Mouse (Mus musculus): ENCODE data around the gene Dpm2.

Dpm2 gene

DNA sequence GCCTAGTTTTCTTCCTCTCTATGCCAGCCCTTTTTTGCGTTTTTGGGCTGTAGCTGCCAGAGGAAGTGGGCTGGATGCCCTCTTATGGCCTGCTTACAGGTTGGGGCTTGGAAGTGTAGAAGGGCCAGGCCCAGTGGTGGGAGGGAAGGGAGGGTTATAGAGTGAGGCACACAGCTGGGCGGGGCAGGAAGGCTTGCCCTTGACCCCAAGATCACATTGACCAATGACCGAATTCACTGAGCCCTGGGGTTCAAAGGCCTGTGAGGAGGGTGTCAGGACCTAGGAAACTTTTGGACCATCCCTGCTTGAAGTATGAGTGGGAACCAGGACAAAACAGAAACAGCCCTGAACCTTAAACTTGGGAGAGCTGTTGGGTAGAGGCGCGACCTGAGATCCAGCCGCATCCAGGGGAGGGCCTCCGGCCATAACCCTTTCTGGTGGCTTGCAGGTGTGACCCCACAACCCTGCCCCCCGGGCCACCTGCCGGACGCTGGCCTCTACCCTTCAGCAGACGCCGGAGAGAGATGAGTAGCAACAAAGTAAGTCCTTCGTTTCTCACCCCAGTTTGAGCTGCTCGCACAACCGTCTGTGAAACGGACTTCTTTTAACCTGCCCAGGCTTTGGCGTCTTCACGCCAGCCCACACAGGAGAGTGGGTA lies 38.2 kb downstream of the Dpm2 start:
- in situ Hi-C loops (cut with MboI; ENCODE audit: low sequenced_read_pairs) = no loop called here

GRCm38 (mm10) chr2:32610610-32611229 lies 40.1 kb downstream of the Dpm2 start:
- in situ Hi-C loops (cut with MboI; ENCODE audit: low sequenced_read_pairs) = no loop called here

- in situ Hi-C loops (cut with MboI; ENCODE audit: low sequenced_read_pairs) = no loop called here
Measured at GRCm38 (mm10) chr2:32612274-32612673, 41.6 kb downstream of the Dpm2 start.

- in situ Hi-C loops (cut with MboI; ENCODE audit: low sequenced_read_pairs) = no loop called here
Measured at GRCm38 (mm10) chr2:32617109-32617508, 46.5 kb downstream of the Dpm2 start.

DNA sequence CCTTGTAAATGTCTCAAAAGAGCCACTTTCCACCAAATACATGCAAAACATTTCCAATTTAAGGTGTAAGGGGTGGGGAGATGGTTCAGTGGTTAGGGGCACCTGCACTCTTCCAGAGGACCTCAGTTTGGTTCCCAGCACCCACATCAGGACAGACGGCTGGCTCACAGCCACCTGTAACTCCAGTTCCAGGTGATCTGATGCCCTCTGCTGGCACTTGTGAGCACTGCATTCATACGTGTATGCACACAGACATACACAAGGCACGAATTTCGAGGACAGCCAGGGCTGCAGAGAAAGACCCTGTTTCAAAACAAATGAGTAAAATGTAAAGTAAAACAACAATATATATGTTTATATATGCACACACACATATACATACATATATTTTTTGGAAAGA lies 46.9 kb downstream of the Dpm2 start:
- in situ Hi-C loops (cut with MboI; ENCODE audit: low sequenced_read_pairs) = no loop called here

DNA sequence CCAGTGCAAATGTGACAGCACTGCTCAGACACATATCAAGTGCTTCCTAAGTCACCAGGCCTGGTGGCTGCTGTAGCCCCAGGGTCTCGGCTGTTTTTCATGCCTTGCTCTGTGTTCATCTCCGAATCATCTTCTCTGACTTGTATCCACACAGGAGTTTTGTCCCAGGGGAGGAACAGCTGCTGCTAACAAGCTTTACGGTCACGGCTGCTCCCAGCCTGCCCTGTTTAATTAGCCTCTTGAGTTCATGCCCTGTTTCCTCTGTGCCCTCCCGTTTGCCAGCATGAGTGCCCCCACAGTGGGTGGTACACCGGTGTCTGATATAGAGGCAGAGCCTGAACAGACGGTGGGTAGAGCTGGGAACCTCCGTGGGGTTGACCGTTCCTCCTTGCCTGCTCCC lies 47.4 kb downstream of the Dpm2 start:
- in situ Hi-C loops (cut with MboI; ENCODE audit: low sequenced_read_pairs) = no loop called here

DNA sequence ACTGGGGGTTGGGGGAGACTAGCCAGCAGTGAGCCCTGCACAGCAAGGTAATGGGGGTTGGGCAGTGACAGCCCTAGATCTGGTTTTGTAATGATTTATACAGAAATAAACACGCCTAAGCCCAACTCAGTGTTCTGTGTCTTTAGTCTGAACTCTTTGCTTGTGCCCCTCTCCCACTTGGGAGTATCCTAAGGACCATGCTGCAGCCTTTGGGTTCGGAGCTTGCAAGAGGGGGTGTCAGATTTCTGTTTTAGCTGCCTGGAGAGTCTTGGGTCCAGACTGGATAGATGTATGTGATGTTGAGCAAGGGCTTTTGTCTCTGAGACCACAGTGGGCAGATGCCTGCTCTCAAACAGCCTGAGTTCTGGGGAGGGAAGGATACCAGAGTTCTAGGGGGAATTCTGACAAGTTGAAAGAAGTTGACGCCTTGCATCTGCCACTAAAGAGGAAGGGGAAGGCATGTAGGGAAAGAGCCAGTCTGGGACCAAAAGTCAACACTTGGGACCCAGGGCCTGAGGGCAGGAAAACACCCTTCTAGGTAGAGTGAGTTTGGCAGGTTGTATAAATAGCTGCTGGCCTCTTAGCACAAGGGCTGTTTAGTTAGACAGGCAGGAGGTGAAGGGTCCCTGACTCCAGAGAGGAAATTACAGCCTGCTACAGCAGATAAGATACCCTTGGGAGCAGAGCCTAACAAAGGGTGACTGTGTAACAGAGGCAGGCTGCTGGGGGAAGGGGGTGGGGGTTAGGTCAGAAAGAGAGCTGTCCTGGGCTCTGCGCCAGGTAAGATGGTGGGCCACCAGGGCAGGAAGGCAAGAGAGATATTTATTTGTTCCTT lies 50.2 kb downstream of the Dpm2 start:
- in situ Hi-C loops (cut with MboI; ENCODE audit: low sequenced_read_pairs) = no loop called here

DNA sequence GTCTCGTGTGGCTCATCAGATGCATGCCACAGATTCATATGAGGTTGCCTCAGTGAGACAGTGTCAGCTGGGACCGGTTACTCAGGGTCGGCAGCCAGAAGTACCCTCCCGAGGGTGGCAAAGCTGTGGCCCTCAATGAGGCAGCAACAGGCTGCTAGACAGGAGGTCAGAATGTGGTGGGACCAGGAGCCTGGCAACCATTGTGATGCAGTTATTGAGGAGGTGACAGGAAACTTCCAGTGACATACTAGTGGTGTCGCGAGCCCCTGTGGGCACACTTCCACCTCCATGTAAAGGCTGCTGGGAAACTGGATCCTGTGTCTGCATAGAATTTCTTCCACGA lies 50.8 kb downstream of the Dpm2 start, which contains the start of gene Ak1:
TSS of gene Ak1 (plus strand) at position 242 of the 343 bp plus-strand sequence.
- in situ Hi-C loops (cut with MboI; ENCODE audit: low sequenced_read_pairs) = no loop called here
